Mouse (Mus musculus): ENCODE measurements around the gene Mrpl43. TPM values are rescaled to one million over a fixed set of nuclear protein-coding genes. Genes with fewer than 3 reads are reported as not detected.
A peak's percentile ranks its signal among the peaks of the same experiment; 100 is the strongest.

Mrpl43 gene
- polyA plus RNA-seq, 1 experiment from 2014 or later = 92.9 TPM

DNA sequence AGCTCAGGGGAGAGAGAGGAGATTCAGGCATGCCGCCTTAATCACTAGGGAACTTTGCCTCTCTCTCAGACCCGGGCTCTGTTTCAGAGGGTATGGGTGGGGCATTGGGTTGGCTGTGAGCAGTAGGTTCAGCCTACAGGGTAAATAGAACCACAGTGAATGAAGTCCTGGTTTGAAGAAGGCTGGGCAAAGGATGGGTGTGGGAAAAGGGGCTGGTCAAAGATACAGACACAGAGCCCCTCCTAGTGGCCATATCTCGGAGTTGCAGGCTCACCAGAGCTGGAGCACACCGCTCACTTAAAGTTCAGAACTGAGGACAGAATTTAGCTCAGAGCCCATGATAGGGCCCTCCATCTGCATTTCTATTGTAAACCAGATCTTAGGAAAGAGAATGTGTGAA is 25.5 kb upstream of the Mrpl43 start:
- Histone ChIP-seq H3K9ac (ENCODE audit: low read depth, low read length) (no peak overlapping the region), H3K27me3 (ENCODE audit: control insufficient read depth, insufficient read depth, low read depth, low read length) (no peaks in the 10 kb centered on the region), H3K36me3 (ENCODE audit: control insufficient read depth, insufficient read depth, low read length) (0 out of 2 replicates have a peak, but pooled peaks cover 3% of the 10 kb centered on the region), H3K9me3 (replicated peaks; ENCODE audit: control insufficient read depth, low read length, poor library complexity, severe bottlenecking) (no peaks in the 10 kb centered on the region), H3K4me2 (ENCODE audit: low read length) (no peak overlapping the region), H3K4me3 (ENCODE audit: low read depth, low read length) (no peak overlapping the region), H3K27ac (ENCODE audit: low read length) (no peak overlapping the region), H3K4me1 (ENCODE audit: control insufficient read depth, insufficient read depth, low read length) (0 out of 2 replicates have a peak, but pooled peaks cover 2% of the 10 kb centered on the region)
- no peak for ATAC-seq
- WGBS = 23% methylated on average over 4 of the region's 4 CpGs

DNA sequence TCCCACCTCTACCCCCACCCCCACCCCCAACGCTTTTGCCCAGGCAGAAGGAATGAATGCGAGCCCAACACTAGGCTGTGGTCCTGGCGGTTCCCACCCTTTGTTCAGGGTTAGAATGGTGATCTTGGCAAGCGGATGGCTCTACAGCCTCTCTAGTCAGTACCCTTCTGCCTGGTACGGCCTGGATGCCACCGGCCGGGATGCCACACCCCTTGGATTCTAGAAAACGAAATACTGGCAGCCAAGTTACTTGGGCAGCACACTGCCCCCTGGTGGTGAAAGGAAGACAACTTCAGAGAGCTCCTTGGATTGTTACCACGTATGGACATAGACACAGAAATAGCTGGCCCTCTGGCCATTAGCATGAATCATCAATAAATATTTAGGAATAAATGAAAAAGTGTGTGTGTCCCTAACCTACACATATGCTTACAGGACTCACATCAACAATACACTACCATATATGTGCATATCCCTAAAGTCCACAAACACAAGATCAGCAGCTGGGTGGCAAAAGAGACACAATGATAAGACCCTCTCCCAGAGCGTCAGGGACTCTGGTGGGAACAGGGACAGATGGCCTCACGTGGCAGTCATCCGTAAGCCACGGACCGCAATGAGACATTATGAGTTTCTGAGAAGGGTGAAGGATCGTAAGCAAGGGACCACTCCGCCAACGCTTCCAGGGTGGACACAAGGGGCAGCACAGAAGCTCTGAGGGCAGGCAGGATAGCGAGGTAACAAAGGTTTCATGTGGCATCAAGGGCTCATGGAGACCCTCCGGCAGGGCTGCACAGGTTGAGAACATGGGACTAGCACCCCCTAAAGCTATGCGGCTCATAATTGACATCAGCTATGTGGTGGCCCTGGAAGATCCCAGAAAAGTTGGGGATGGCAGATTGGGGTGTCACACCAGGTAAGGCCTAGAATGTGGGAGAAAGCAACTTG is 24.8 kb upstream of the Mrpl43 start:
- Histone ChIP-seq H3K4me1 (ENCODE audit: control insufficient read depth, insufficient read depth, low read length) (0 out of 2 replicates have a peak, but pooled peaks cover 2% of the 10 kb centered on the region), H3K9me3 (replicated peaks; ENCODE audit: control insufficient read depth, low read length, poor library complexity, severe bottlenecking) (no peaks in the 10 kb centered on the region), H3K36me3 (ENCODE audit: control insufficient read depth, insufficient read depth, low read length) (peaks cover 9% of the 10 kb centered on the region; the same call in 1 of the 2 replicates), H3K9ac (ENCODE audit: low read depth, low read length) (no peak overlapping the region), H3K4me3 (ENCODE audit: low read depth, low read length) (no peak overlapping the region), H3K27me3 (ENCODE audit: control insufficient read depth, insufficient read depth, low read depth, low read length) (no peaks in the 10 kb centered on the region), H3K27ac (ENCODE audit: low read length) (no peak overlapping the region), H3K4me2 (ENCODE audit: low read length) (peak overlapping the region; percentile 42)
- no peak; the same call in 1 of the 2 replicates for ATAC-seq
- WGBS = 42% methylated on average over 20 of the region's 20 CpGs

DNA sequence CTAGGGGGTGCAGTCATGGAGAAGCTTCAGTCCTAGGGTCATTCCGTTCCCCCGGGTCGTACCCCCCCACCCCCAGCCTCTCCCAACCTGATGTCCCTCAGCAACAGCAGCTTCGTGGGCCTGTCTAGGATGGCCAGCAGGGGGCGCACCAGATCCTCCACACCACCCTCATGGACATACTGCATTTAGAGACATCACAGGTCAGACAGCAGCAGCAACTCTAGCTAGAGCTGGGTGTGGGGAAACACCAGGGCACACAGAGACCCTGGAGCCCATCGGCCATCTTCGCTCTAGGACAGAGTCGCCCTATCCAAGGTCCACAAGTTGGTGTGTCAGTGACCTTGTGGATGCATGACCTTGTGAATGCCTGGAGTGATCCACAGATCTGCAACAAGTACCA is 23.9 kb upstream of the Mrpl43 start:
- peak; percentile 14; the same call in 1 of the 2 replicates for ATAC-seq
- 0 out of 2 replicates have a peak, but pooled peaks cover 2% of the 10 kb centered on the region for H3K4me1 ChIP-seq (ENCODE audit: control insufficient read depth, insufficient read depth, low read length)
- H3K4me3 ChIP-seq (ENCODE audit: low read depth, low read length) = no peak overlapping the region
- no peak overlapping the region for H3K9ac ChIP-seq (ENCODE audit: low read depth, low read length)
- WGBS = 38% methylated on average over 8 of the region's 8 CpGs
- no peak overlapping the region for H3K4me2 ChIP-seq (ENCODE audit: low read length)
- no peaks in the 10 kb centered on the region for H3K27me3 ChIP-seq (ENCODE audit: control insufficient read depth, insufficient read depth, low read depth, low read length)
- H3K27ac ChIP-seq (ENCODE audit: low read length) = no peak overlapping the region
- H3K36me3 ChIP-seq (ENCODE audit: control insufficient read depth, insufficient read depth, low read length) = peaks cover 13% of the 10 kb centered on the region; the same call in 1 of the 2 replicates
- H3K9me3 ChIP-seq (replicated peaks; ENCODE audit: control insufficient read depth, low read length, poor library complexity, severe bottlenecking) = no peaks in the 10 kb centered on the region

- 59% methylated on average over 9 of the region's 9 CpGs for WGBS
These were observed 23.3 kb upstream of the Mrpl43 start for GRCm38 (mm10) chr19:45029571-45029970.

DNA sequence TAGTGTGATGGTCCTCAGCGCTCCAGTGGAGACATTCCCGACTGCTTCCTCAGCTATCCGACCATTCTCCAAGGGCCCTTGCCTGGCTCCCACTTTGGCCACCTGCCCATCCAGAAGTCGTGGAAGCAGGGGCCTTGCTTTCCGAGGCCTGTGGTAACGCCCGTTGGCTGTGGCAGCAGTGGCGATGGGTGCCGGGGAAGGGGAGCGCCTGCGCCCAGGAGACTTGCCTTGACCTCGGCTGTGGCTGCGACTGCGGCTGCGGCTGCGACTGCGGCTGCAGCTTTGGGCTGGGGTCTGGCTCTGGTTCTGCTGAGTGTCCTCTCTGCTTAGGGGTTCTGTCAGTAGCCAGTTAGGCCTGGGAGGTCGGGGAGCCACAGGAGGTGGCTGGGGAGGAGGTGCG is 22.5 kb upstream of the Mrpl43 start:
- H3K36me3 ChIP-seq (ENCODE audit: control insufficient read depth, insufficient read depth, low read length) = peaks cover 13% of the 10 kb centered on the region; the same call in 1 of the 2 replicates
- no peak overlapping the region for H3K9ac ChIP-seq (ENCODE audit: low read depth, low read length)
- H3K4me2 ChIP-seq (ENCODE audit: low read length) = no peak overlapping the region
- H3K27ac ChIP-seq (ENCODE audit: low read length) = no peak overlapping the region
- H3K27me3 ChIP-seq (ENCODE audit: control insufficient read depth, insufficient read depth, low read depth, low read length) = no peaks in the 10 kb centered on the region
- H3K4me3 ChIP-seq (ENCODE audit: low read depth, low read length) = no peak overlapping the region
- 62% methylated on average over 19 of the region's 19 CpGs for WGBS
- 0 out of 2 replicates have a peak, but pooled peaks cover 2% of the 10 kb centered on the region for H3K4me1 ChIP-seq (ENCODE audit: control insufficient read depth, insufficient read depth, low read length)
- no peaks in the 10 kb centered on the region for H3K9me3 ChIP-seq (replicated peaks; ENCODE audit: control insufficient read depth, low read length, poor library complexity, severe bottlenecking)
- no peak for ATAC-seq

More at GRCm38 (mm10) chr19:45029571-45029970, 23.3 kb upstream of the Mrpl43 start:
- Histone ChIP-seq H3K27me3 (ENCODE audit: control insufficient read depth, insufficient read depth, low read depth, low read length) (no peaks in the 10 kb centered on the region), H3K27ac (ENCODE audit: low read length) (no peak overlapping the region), H3K4me2 (ENCODE audit: low read length) (no peak overlapping the region), H3K36me3 (ENCODE audit: control insufficient read depth, insufficient read depth, low read length) (peaks cover 13% of the 10 kb centered on the region; the same call in 1 of the 2 replicates), H3K4me3 (ENCODE audit: low read depth, low read length) (no peak overlapping the region), H3K9me3 (replicated peaks; ENCODE audit: control insufficient read depth, low read length, poor library complexity, severe bottlenecking) (no peaks in the 10 kb centered on the region), H3K9ac (ENCODE audit: low read depth, low read length) (no peak overlapping the region), H3K4me1 (ENCODE audit: control insufficient read depth, insufficient read depth, low read length) (0 out of 2 replicates have a peak, but pooled peaks cover 2% of the 10 kb centered on the region)
- no peak for ATAC-seq

DNA sequence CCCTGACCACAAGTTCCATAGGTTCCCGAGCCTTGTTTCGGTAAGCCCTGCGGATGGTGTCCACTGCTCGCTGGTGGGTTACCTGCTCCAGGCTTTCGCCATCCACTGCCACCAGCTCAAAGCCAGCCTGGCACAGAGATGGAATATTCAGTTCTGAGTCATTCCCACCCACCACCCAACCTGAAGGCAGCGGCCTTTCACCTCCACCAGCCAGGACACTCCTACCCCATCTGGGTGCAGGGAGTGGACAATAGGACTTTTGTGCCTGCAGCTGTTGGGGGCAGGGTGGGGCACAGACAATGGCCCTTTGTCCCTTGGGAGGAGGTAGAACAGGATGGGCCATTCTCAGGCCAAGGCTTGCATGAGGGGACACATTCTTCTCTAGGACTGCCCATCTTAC is 21.6 kb upstream of the Mrpl43 start:
- no peak for ATAC-seq
- 82% methylated on average over 6 of the region's 6 CpGs for WGBS

DNA sequence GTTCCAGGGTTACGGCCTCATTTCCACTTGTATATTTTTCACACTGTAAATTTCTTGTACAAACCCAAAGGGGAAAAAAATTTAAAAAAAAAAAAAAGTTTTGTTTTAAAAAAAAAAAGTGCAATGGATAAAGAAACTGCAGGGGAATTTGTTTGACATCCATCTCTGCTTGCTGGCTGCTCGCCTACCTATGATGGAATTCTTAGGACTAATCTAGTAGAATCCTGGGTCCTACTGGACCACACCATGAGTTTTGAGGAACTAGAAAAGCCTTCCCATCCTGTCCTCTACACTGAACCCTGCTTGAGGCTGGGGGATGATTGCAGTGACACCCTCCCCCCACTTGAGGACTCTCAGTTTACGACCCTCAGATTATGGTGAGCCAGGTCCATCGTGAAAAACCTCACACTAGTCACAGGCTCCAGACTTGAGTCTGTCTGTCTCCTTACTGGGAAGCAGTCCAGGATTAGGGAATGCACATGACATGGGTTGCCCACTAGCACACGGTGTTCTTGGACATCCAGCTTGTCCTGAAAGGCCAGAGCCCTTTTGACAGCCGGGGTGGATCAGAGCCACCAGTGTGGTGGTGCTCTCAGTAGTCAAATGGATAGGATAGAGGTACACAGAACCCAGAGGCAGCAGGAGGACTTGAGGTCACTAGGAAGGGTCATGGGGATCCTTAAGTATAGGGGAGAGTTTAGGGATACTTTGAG is 20.9 kb upstream of the Mrpl43 start:
- no peaks in the 10 kb centered on the region for H3K9me3 ChIP-seq (replicated peaks; ENCODE audit: control insufficient read depth, low read length, poor library complexity, severe bottlenecking)
- no peak overlapping the region for H3K4me3 ChIP-seq (ENCODE audit: low read depth, low read length)
- H3K27ac ChIP-seq (ENCODE audit: low read length) = no peak overlapping the region
- ATAC-seq = no peak
- no peaks in the 10 kb centered on the region for H3K27me3 ChIP-seq (ENCODE audit: control insufficient read depth, insufficient read depth, low read depth, low read length)
- H3K36me3 ChIP-seq (ENCODE audit: control insufficient read depth, insufficient read depth, low read length) = peaks cover 13% of the 10 kb centered on the region; the same call in 1 of the 2 replicates
- WGBS = 83% methylated on average over 6 of the region's 6 CpGs
- no peaks in the 10 kb centered on the region for H3K4me1 ChIP-seq (ENCODE audit: control insufficient read depth, insufficient read depth, low read length)
- no peak overlapping the region for H3K9ac ChIP-seq (ENCODE audit: low read depth, low read length)
- no peak overlapping the region for H3K4me2 ChIP-seq (ENCODE audit: low read length)

More for the DNA sequence above, 21.6 kb upstream of the Mrpl43 start:
- Histone ChIP-seq H3K4me1 (ENCODE audit: control insufficient read depth, insufficient read depth, low read length) (0 out of 2 replicates have a peak, but pooled peaks cover 1% of the 10 kb centered on the region), H3K27me3 (ENCODE audit: control insufficient read depth, insufficient read depth, low read depth, low read length) (no peaks in the 10 kb centered on the region), H3K4me2 (ENCODE audit: low read length) (no peak overlapping the region), H3K9ac (ENCODE audit: low read depth, low read length) (no peak overlapping the region), H3K27ac (ENCODE audit: low read length) (no peak overlapping the region), H3K4me3 (ENCODE audit: low read depth, low read length) (no peak overlapping the region), H3K36me3 (ENCODE audit: control insufficient read depth, insufficient read depth, low read length) (peaks cover 13% of the 10 kb centered on the region; the same call in 1 of the 2 replicates), H3K9me3 (replicated peaks; ENCODE audit: control insufficient read depth, low read length, poor library complexity, severe bottlenecking) (no peaks in the 10 kb centered on the region)

- no peaks in the 10 kb centered on the region for H3K9me3 ChIP-seq (replicated peaks; ENCODE audit: control insufficient read depth, low read length, poor library complexity, severe bottlenecking)
- no peak overlapping the region for H3K27ac ChIP-seq (ENCODE audit: low read length)
- H3K4me1 ChIP-seq (ENCODE audit: control insufficient read depth, insufficient read depth, low read length) = no peaks in the 10 kb centered on the region
- H3K36me3 ChIP-seq (ENCODE audit: control insufficient read depth, insufficient read depth, low read length) = peaks cover 13% of the 10 kb centered on the region; the same call in 1 of the 2 replicates
- no peak for ATAC-seq
- 94% methylated on average over 31 of the region's 37 CpGs for WGBS
- H3K4me2 ChIP-seq (ENCODE audit: low read length) = no peak overlapping the region
- H3K9ac ChIP-seq (ENCODE audit: low read depth, low read length) = no peak overlapping the region
- no peaks in the 10 kb centered on the region for H3K27me3 ChIP-seq (ENCODE audit: control insufficient read depth, insufficient read depth, low read depth, low read length)
- no peak overlapping the region for H3K4me3 ChIP-seq (ENCODE audit: low read depth, low read length)
These were observed 19.8 kb upstream of the Mrpl43 start for GRCm38 (mm10) chr19:45025937-45026568.

Data from midbrain, embryonic 16.5 days (tissue).